Mouse (Mus musculus): ENCODE data around the gene Efcc1.

DNA sequence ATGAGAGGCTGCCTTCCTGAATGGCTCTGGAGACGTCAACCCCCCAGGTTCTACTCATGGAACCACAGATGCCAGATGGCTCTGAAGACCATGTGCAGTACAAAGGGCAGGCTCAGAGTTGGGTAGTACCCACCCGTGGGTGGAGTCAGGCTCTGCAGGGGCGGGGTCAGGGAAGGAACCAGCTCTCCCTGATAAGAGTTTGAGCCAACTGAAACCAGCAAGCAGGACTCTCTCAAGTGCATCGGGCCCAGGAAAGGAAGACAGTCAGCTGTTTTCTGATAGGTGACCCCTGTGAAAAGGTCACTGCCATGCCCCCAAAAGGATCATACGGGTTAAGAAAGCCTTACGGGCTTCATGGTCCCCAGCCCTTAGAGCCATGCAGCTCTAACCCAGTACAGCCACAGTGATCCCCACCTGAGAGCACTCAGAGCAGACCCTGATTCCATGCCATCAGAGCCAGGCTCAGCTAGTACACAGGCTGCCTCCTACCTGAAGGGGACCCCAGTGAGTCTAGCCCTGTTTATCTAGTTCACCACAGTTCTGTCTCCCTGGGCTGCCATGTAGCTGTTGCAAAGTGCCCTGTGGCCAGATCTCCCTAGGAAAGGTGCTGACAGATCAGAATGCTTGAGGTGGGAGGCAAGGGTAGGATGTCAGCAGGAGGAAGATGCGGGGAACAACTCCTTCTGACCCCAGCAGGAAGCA, 60.3 kb downstream of the Efcc1 start:
- peak; percentile 71 for TF ChIP-seq GATA1 (IDR thresholded peaks at IDR 0.05; ENCODE audit: low read length)
- no peak for TF ChIP-seq TAL1 (IDR thresholded peaks at IDR 0.05; ENCODE audit: low read length)

All from erythroblast, embryonic 14.5 days (primary cell).